1 mouse cellular context compared by ENCODE assay signal in the genomic region with DNA sequence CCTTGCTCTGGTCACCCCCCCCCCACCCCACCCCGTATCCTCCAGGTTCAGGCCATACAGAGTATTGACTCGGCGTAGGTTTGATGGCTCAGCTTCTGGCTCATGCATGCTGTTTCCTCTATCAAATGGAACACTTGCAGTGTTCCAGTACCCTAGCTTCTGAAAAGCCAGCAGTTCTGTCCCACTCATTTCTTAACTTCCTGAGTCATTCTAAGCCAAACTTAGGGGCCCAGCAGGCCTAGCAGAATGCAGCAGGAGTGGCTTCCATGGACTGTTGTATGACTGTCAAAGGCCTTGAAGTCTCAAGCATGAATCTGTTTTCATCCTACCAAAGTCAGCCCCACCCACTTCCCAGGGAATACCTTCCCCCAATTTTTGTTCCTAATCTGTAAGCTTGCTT.
A peak's percentile ranks its signal among the peaks of the same experiment; 100 is the strongest.
TF ChIP-seq lines count a peak whose summit lies in the region.

No protein-coding gene starts in this region.

TF ChIP-seq in CH12.LX, 34 proteins besides CTCF, POLR2A, EP300 and RAD21 (continued from another document):
- no peak for TF ChIP-seq ETS1 (conservative IDR thresholded peaks at IDR 0.05; ENCODE audit: low read depth, low read length)
- TF ChIP-seq JUND (conservative IDR thresholded peaks at IDR 0.05; ENCODE audit: low read depth, low read length) = peak; percentile 89
- no peak for TF ChIP-seq ZKSCAN1 (IDR thresholded peaks at IDR 0.05; ENCODE audit: borderline replicate concordance, low read depth, low read length)
- no peak for TF ChIP-seq NELFE (IDR thresholded peaks at IDR 0.05; ENCODE audit: low read depth, low read length)
